Mouse (Mus musculus): Measurements from ENCODE around the gene Tmem179.

- TF ChIP-seq CTCF (IDR thresholded peaks at IDR 0.05; ENCODE audit: low read depth) (no peak), EP300 (optimal IDR thresholded peaks at IDR 0.05) (no peak)
Observed at GRCm38 (mm10) chr12:112463750-112464444, 52.6 kb downstream of the Tmem179 start.

Measured in stomach, postnatal 0 days (tissue).